Mouse (Mus musculus): Measurements from ENCODE around the gene Ezr. TPM values are rescaled to one million over a fixed set of nuclear protein-coding genes. Genes with fewer than 3 reads are reported as not detected.

Gene Ezr
- 51.5 and 60.4 TPM in 2 replicates for polyA plus RNA-seq (2015; fragmentation: Nextera tagmentation; extraction: Ambion mirVana)

DNA sequence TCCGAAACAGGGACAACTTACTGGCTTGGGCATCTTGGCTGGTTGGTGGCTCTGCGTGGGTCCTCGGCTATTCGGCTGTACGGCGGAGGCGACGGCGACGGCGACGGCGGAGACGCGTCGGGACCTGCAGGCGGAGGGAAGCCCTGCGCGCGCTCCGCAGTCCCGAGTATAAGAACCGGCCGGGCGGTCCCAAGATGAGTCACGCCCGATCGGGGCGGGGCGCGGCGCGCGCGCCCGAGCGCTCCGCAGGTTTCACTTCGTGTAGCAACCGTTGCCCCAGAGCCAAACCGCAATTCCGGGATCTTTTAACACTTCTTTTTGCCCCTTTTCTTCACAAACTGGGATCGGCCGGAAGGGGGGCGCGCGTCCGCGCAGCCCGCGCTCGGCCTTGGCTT, at the start of gene Ezr:
TSS of gene Ezr (minus strand) at position 174 of the 395 bp plus-strand sequence.
- H3K9ac ChIP-seq, result peak within 1 kb of the TSS; percentile 78
- peak within 1 kb of the TSS; percentile 84 for H3K27ac ChIP-seq
- 0% methylated on average over 52 of the region's 52 CpGs for WGBS
- H3K4me1 ChIP-seq, result peaks cover 25% of the 10 kb centered on the region
- peak within 1 kb of the TSS; percentile 89 for H3K4me2 ChIP-seq
- no peaks in the 10 kb centered on the region for H3K9me3 ChIP-seq
- H3K4me3 ChIP-seq, result peak within 1 kb of the TSS; percentile 66
- H3K36me3 ChIP-seq, result no peaks in the 10 kb centered on the region
- peak; percentile 76; the same call in 1 of the 2 replicates for ATAC-seq (ENCODE audit: insufficient number of reproducible peaks, insufficient read depth, low FRiP score, low TSS enrichment, low read depth)
- H3K27me3 ChIP-seq, result peaks cover 37% of the 10 kb centered on the region

DNA sequence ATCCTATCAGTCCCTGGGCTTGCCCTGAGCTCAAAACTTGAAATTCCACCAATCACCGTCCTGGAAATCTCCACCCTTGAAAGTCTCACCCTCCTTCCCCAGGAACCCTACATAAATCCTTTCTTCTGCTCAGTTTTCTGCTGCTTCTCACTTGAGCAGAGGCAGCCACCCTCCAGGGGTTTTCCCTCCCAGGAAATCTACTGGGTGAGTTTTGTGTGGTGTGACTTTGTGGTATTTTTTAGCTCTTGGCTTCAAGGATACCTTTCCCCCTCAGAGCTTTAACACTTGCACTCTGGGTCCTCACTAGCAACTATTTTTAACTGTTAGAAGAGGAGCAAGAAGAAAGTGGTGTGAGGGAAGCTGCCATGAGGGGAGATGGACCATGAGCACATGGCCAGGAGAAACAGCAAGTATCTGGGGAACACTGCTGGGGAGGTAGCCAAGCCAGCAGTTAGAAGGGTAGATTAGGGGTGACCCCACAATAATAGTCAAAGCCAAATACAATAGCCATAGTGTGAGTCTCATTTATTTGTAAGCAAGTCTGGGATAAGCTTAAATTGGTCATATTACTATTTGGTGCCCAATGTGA, 47.5 kb upstream of the Ezr start:
- Histone ChIP-seq H3K27ac (no peak overlapping the region), H3K4me3 (no peak overlapping the region), H3K36me3 (no peaks in the 10 kb centered on the region), H3K9me3 (no peaks in the 10 kb centered on the region), H3K27me3 (no peaks in the 10 kb centered on the region), H3K4me1 (peaks cover 12% of the 10 kb centered on the region), H3K4me2 (no peak overlapping the region), H3K9ac (no peak overlapping the region)
- 81% methylated on average over 1 of the region's 1 CpGs for WGBS
- ATAC-seq (ENCODE audit: insufficient number of reproducible peaks, insufficient read depth, low FRiP score, low TSS enrichment, low read depth), result no peak

DNA sequence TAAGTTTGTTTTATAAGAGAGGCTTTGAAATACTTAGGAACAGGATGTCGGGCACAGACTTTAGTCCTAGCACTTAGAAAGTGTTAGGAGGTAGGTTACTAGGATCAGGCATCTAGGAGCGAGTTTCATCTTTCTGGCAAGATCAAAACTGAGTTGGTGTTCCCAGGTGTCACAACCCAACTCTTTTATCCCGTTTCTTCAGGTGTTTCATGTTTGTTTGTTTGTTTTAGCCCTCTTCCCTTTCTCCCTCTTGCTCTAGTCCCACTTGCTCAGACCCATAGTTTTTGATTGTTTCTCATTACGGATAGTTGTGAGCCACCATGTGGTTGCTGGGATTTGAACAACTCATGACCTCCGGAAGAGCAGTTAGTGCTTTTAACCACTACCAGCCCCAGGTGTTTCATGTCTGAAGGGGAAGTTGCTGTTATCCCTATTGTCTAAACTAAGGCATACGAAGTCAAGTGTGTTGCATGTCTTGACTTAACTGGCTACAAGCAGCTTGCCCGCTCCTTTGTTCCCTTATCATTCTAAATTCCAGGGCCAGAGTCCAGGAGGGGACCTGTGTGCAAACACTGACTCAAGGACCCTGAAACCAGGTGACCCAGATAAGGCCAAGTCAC, 46.1 kb upstream of the Ezr start:
- Histone ChIP-seq H3K9ac (peak overlapping the region; percentile 78), H3K4me2 (peak overlapping the region; percentile 76), H3K27me3 (no peaks in the 10 kb centered on the region), H3K27ac (peak overlapping the region; percentile 97), H3K4me1 (peaks cover 12% of the 10 kb centered on the region), H3K9me3 (no peaks in the 10 kb centered on the region), H3K4me3 (peak overlapping the region; percentile 56), H3K36me3 (no peaks in the 10 kb centered on the region)
- no peak for ATAC-seq (ENCODE audit: insufficient number of reproducible peaks, insufficient read depth, low FRiP score, low TSS enrichment, low read depth)
- 74% methylated on average over 7 of the region's 7 CpGs for WGBS

DNA sequence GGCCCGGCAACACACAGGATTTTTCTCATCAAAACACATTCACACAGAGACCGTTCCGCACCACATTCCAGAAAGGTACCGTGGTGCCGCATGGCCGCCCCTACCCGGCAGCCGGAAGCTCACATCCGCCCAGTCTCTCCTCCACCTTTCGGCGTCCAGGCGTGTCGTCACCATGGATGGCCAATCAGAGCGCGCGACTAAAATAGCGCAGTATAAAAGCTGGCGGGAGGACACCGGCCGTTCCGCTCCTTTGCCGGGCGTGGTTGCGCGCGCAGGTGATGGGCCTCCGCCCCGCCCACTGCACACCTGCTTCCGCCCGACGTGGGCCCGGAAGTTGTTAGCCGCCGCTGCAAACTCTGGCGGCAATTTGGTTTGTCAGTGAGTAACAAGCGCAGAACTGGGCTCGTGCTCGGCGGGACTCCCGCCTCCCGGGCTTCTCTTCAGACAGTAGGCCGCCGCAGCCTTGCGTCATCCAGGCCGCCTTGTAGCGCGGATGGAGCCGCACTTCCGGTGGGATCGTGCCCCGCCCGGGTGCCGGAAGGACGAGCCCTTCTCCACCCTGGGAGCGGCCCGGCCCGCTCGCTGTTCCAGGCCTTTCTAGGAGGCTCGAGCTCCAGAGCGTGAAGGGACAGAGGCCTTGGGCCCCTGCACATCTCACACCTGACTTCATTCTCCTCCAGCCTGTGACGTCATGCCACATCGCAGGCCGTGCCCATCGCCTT, 45.3 kb upstream of the Ezr start:
- Histone ChIP-seq H3K9me3 (no peaks in the 10 kb centered on the region), H3K36me3 (no peaks in the 10 kb centered on the region), H3K27ac (peak overlapping the region; percentile 97), H3K27me3 (no peaks in the 10 kb centered on the region), H3K9ac (peak overlapping the region; percentile 78), H3K4me1 (peaks cover 12% of the 10 kb centered on the region), H3K4me2 (peak overlapping the region; percentile 76), H3K4me3 (peak overlapping the region; percentile 56)
- ATAC-seq (ENCODE audit: insufficient number of reproducible peaks, insufficient read depth, low FRiP score, low TSS enrichment, low read depth), result peak; percentile 96
- WGBS, result 2% methylated on average over 64 of the region's 64 CpGs

DNA sequence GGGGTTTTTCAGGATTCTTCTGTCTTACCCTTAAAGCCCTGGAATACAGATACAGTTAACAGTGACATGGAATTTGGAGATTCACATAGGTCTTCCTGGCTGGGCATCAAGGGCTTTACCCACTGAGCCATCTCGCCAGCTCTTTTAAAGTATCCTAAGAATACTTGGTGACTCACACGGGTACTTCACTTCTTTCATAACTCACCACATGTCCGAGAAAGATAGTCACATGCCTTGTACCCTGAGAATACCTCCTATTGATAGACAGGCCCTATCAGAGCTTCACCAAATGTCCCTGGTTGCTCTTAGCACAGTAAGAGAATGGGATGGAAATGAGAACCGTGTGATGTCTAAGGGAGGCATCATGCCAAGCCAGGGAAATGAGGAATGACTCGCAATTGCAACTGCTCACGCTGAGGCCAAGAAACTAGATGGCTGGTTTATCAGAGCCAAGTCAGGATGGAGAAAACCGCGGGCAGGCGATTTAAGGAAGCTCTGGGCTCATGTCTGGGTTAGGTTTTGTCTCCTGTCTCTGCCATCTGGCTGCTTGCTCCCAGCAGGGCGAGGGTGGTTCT, 44.7 kb upstream of the Ezr start:
- H3K27me3 ChIP-seq, result no peaks in the 10 kb centered on the region
- ATAC-seq (ENCODE audit: insufficient number of reproducible peaks, insufficient read depth, low FRiP score, low TSS enrichment, low read depth), result no peak
- H3K4me2 ChIP-seq, result peak overlapping the region; percentile 76
- H3K4me3 ChIP-seq, result peak overlapping the region; percentile 56
- H3K36me3 ChIP-seq, result no peaks in the 10 kb centered on the region
- peaks cover 12% of the 10 kb centered on the region for H3K4me1 ChIP-seq
- H3K9me3 ChIP-seq, result no peaks in the 10 kb centered on the region
- WGBS, result 38% methylated on average over 10 of the region's 10 CpGs
- peak overlapping the region; percentile 97 for H3K27ac ChIP-seq
- H3K9ac ChIP-seq, result peak overlapping the region; percentile 78

DNA sequence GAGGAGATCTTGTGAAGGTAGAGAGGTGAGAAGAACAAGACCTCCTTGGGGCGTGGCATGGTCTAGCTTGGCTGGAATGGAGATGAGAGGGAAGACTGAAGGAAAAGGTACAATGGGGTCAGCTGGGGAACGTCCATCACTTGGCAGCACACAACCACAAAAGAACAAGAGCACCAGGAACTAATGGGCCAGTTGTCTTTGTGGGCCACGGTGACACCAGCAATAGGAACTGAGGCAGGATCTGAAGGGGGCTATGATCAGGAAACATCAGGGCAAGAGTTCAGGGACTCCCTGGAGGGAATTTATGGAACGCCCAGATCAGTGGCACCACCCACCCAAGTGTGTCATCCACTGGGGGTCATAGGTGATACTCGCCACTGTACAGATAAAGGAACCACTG, 34.2 kb upstream of the Ezr start:
- H3K4me3 ChIP-seq, result no peak overlapping the region
- no peak overlapping the region for H3K4me2 ChIP-seq
- no peaks in the 10 kb centered on the region for H3K36me3 ChIP-seq
- no peak overlapping the region for H3K9ac ChIP-seq
- no peaks in the 10 kb centered on the region for H3K27me3 ChIP-seq
- H3K27ac ChIP-seq, result no peak overlapping the region
- peaks cover 11% of the 10 kb centered on the region; the same call in 1 of the 2 replicates for H3K4me1 ChIP-seq
- ATAC-seq (ENCODE audit: insufficient number of reproducible peaks, insufficient read depth, low FRiP score, low TSS enrichment, low read depth), result no peak
- no peaks in the 10 kb centered on the region for H3K9me3 ChIP-seq
- 83% methylated on average over 5 of the region's 5 CpGs for WGBS

DNA sequence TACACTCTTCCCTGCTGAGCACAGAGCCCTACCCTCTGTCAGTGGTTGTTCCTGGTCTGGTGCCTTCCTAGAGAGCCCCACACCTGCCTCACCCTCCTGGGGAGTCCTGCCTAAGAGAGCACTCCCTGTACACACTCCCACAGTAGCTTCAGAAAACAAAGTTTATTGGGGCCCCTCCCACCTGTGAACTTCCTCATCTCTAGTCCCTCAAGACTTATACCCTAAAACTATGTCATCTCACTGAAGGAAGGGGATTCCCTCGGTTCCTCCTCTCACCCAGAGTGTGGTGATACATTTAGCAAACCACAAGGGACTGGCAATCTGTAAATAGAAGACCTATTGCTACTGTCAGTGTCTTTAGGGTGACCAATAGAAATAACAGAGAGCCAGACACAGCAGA, 33.6 kb upstream of the Ezr start:
- Histone ChIP-seq H3K36me3 (no peaks in the 10 kb centered on the region), H3K4me1 (peaks cover 11% of the 10 kb centered on the region; the same call in 1 of the 2 replicates), H3K9me3 (no peaks in the 10 kb centered on the region), H3K4me3 (no peak overlapping the region), H3K9ac (no peak overlapping the region), H3K27ac (no peak overlapping the region), H3K4me2 (no peak overlapping the region), H3K27me3 (no peaks in the 10 kb centered on the region)
- WGBS, result 77% methylated on average over 1 of the region's 1 CpGs
- ATAC-seq (ENCODE audit: insufficient number of reproducible peaks, insufficient read depth, low FRiP score, low TSS enrichment, low read depth), result no peak

DNA sequence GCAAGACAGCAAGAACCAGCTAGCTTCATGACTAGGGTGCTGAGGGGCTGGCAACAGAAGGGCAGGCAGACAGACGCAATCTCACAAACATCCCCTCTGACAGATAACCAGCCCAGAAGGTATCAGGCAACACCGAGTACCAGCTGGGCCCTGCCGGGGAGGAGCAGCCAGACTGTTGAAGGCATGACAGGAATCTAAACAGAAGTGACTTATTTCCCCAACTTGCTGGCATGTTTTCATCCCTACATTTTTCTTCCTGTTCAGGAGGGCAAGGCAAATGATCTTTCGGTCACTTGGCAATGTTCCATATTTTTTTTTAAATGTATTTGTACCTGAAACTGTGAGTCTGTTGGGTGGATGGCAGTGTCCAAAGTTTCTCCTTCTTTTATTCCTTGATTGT, 32.1 kb upstream of the Ezr start:
- H3K9me3 ChIP-seq, result no peaks in the 10 kb centered on the region
- no peak overlapping the region for H3K4me2 ChIP-seq
- no peak for ATAC-seq (ENCODE audit: insufficient number of reproducible peaks, insufficient read depth, low FRiP score, low TSS enrichment, low read depth)
- WGBS, result 42% methylated on average over 4 of the region's 4 CpGs
- H3K9ac ChIP-seq, result no peak overlapping the region
- no peaks in the 10 kb centered on the region for H3K36me3 ChIP-seq
- H3K4me3 ChIP-seq, result no peak overlapping the region
- no peaks in the 10 kb centered on the region for H3K27me3 ChIP-seq
- no peak overlapping the region for H3K27ac ChIP-seq
- H3K4me1 ChIP-seq, result peaks cover 11% of the 10 kb centered on the region; the same call in 1 of the 2 replicates

DNA sequence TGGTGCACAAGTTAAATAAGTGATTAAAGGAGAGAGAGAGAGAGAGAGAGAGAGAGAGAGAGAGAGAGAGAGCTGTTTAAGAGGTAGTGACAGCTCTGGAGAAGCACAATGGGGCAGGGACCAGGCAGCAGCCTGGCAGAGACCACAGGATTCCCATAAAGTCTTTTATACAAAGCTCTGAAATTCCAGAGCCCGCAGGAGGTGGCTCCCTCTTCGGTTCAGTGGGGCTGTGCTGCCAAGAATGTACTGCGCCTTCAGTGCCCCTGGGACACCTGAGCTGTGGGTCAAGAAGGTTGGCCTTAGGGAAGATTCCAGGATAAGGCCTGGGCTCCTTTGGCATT, 30.2 kb upstream of the Ezr start:
- H3K27me3 ChIP-seq, result no peaks in the 10 kb centered on the region
- H3K9ac ChIP-seq, result no peak overlapping the region
- peaks cover 11% of the 10 kb centered on the region; the same call in 1 of the 2 replicates for H3K4me1 ChIP-seq
- no peak overlapping the region for H3K4me3 ChIP-seq
- no peak overlapping the region for H3K27ac ChIP-seq
- H3K4me2 ChIP-seq, result no peak overlapping the region
- H3K36me3 ChIP-seq, result no peaks in the 10 kb centered on the region
- ATAC-seq (ENCODE audit: insufficient number of reproducible peaks, insufficient read depth, low FRiP score, low TSS enrichment, low read depth), result no peak
- 13% methylated on average over 3 of the region's 3 CpGs for WGBS
- no peaks in the 10 kb centered on the region for H3K9me3 ChIP-seq

DNA sequence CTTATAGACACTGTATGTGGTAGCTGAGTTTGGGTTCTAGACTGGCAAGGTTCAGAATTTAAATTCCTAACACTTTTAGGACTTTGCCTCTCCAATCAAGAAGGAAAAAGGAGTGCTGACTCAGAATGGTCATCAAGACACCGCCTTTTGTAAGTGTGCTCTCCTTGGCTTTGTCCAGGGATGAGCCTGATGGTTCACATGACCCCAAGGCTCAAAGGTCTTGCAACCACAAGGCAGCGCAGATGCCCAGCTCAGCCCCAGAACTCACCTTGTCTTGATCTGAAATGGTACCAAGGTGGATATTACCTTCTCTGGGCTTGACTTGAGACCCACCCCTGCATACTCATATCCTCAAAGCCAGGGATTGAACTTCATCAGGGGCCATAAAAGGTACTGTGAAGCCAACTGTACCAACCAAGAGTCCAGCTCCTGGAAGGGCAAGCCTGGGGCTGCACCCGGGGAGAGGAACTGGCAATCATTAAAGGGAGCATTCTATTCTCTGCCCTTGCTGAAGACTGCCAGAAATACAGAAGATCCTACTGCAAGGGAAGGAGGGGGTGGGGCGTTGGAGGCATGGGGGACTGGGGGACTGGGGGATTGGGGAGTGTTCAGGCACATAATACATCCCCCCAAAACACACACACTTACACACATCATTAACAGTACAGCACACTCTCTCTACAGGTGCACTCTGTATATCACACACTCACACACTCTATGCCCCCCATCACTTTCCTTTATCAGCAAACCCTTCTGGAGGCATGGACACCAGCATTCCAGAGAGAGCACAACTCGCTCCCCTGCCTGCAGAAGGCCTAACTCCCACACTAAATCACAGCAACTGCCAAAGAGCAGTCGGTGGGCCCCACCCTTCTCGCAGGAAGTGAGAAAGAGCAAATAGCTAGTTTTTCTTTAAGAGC, 29.6 kb upstream of the Ezr start:
- H3K27me3 ChIP-seq, result no peaks in the 10 kb centered on the region
- H3K4me2 ChIP-seq, result no peak overlapping the region
- WGBS, result 55% methylated on average over 7 of the region's 7 CpGs
- peaks cover 11% of the 10 kb centered on the region; the same call in 1 of the 2 replicates for H3K4me1 ChIP-seq
- no peak for ATAC-seq (ENCODE audit: insufficient number of reproducible peaks, insufficient read depth, low FRiP score, low TSS enrichment, low read depth)
- no peaks in the 10 kb centered on the region for H3K36me3 ChIP-seq
- H3K9me3 ChIP-seq, result no peaks in the 10 kb centered on the region
- H3K9ac ChIP-seq, result no peak overlapping the region
- H3K27ac ChIP-seq, result no peak overlapping the region
- no peak overlapping the region for H3K4me3 ChIP-seq

DNA sequence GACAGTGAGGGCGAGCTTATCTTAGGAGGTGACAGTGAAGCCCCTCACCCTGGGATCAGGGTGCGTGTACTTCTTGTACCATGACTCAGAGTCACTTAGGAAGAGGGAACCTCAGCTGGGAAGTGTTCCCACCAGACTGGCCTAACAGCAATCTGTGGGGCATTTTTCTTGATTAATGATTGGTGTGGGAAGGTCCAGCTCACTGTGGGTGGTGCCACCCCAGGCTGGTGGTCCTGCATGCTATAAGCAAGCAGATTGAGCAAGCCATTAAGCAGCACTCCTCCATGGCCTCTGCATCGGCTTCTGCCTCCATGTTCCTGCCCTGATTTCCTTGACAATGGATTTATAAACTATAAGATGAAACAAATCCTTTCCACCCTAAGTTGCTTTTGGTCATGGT, 26.7 kb upstream of the Ezr start:
- WGBS, result 76% methylated on average over 3 of the region's 3 CpGs
- no peaks in the 10 kb centered on the region for H3K9me3 ChIP-seq
- peaks cover 8% of the 10 kb centered on the region; the same call in 1 of the 2 replicates for H3K4me1 ChIP-seq
- H3K36me3 ChIP-seq, result no peaks in the 10 kb centered on the region
- no peak for ATAC-seq (ENCODE audit: insufficient number of reproducible peaks, insufficient read depth, low FRiP score, low TSS enrichment, low read depth)
- H3K27ac ChIP-seq, result no peak overlapping the region
- H3K9ac ChIP-seq, result no peak overlapping the region
- H3K27me3 ChIP-seq, result no peaks in the 10 kb centered on the region
- H3K4me2 ChIP-seq, result no peak overlapping the region
- no peak overlapping the region for H3K4me3 ChIP-seq

All from embryonic facial prominence, embryonic 13.5 days (tissue).